Mouse (Mus musculus) c-Kit-positive CD71-negative TER-119-negative erythroid progenitor cells, embryonic 14.5 days (primary cell): ENCODE measurements at regions not wholly inside any gene's neighbourhood (a gene's known extent, or its start where the extent isn't known, plus 50 kb on each side); places are given as distances from the start of the nearest gene placed in this dataset.

Experiments
- DNase-seq: peaks from one replicate; pipeline ENCODE4 v3.0.0-alpha.2; 2013; ENCODE audit warnings: low read depth

- DNase-seq: no peak
Observed at GRCm38 (mm10) chr17:15311822-15312221, 64.8 kb downstream of the Dll1 start.

- no peak for DNase-seq
Observed at GRCm38 (mm10) chr17:15310465-15310864, 66.2 kb downstream of the Dll1 start.

- no peak for DNase-seq
Observed at GRCm38 (mm10) chr17:15302110-15302509, 74.6 kb downstream of the Dll1 start.

- DNase-seq: no peak
Observed at GRCm38 (mm10) chr17:15299743-15300371, 76.8 kb downstream of the Dll1 start.

- DNase-seq: no peak
Observed at GRCm38 (mm10) chr17:15294165-15294585, 82.5 kb downstream of the Dll1 start.

GRCm38 (mm10) chr17:15292490-15293070, 84.1 kb downstream of the Dll1 start:
- DNase-seq: no peak

- no peak for DNase-seq
Observed at GRCm38 (mm10) chr17:15291626-15292025, 85.0 kb downstream of the Dll1 start.

GRCm38 (mm10) chr17:15290326-15290725, 86.3 kb downstream of the Dll1 start:
- DNase-seq: no peak

GRCm38 (mm10) chr17:15289062-15289461, 87.6 kb downstream of the Dll1 start:
- no peak for DNase-seq

GRCm38 (mm10) chr17:15288640-15289039, 88.0 kb downstream of the Dll1 start:
- no peak for DNase-seq

- DNase-seq: no peak
Observed at GRCm38 (mm10) chr17:15286596-15286995, 90.1 kb downstream of the Dll1 start.

- no peak for DNase-seq
Observed at GRCm38 (mm10) chr17:15285399-15286043, 91.2 kb downstream of the Dll1 start.

GRCm38 (mm10) chr17:15269905-15270304, 106.8 kb downstream of the Dll1 start:
- no peak for DNase-seq

- no peak for DNase-seq
Observed at GRCm38 (mm10) chr17:15269056-15269612, 107.5 kb downstream of the Dll1 start.

- no peak for DNase-seq
Observed at GRCm38 (mm10) chr17:15267721-15268120, 109.0 kb downstream of the Dll1 start.

GRCm38 (mm10) chr17:15259427-15260101, 117.1 kb downstream of the Dll1 start:
- DNase-seq: no peak

- DNase-seq: no peak
Observed at GRCm38 (mm10) chr17:15255874-15256273, 120.8 kb downstream of the Dll1 start.

GRCm38 (mm10) chr17:15253785-15254184, 122.9 kb downstream of the Dll1 start:
- no peak for DNase-seq

- DNase-seq: no peak
Observed at GRCm38 (mm10) chr17:15253271-15253670, 123.4 kb downstream of the Dll1 start.

GRCm38 (mm10) chr17:15252187-15252586, 124.5 kb downstream of the Dll1 start:
- DNase-seq: no peak

GRCm38 (mm10) chr17:15251641-15252040, 125.0 kb downstream of the Dll1 start:
- DNase-seq: no peak

- DNase-seq: no peak
Observed at GRCm38 (mm10) chr17:15248417-15248791, 128.3 kb downstream of the Dll1 start.
